Mouse (Mus musculus): ENCODE data around the gene Gpr4.
A peak's percentile ranks its signal among the peaks of the same experiment; 100 is the strongest.

Gpr4 gene

GRCm38 (mm10) chr7:19265928-19266822 lies 53.8 kb downstream of the Gpr4 start:
- peak in 1 of 2 experiments; percentile 36 for DNase-seq (ENCODE audit: low spot score in 2 of 2)

- no peak for DNase-seq (ENCODE audit: low spot score in 2 of 2)
These were observed 54.7 kb downstream of the Gpr4 start for GRCm38 (mm10) chr7:19267051-19267450.

GRCm38 (mm10) chr7:19268993-19269681 lies 56.8 kb downstream of the Gpr4 start:
- DNase-seq (ENCODE audit: low spot score in 2 of 2): no peak

GRCm38 (mm10) chr7:19269721-19270441 lies 57.5 kb downstream of the Gpr4 start:
- DNase-seq (ENCODE audit: low spot score in 2 of 2): no peak

- peak; percentile 34 to 41 for DNase-seq (ENCODE audit: low spot score in 2 of 2)
These were observed 58.3 kb downstream of the Gpr4 start for GRCm38 (mm10) chr7:19270509-19271237.

- DNase-seq (ENCODE audit: low spot score in 2 of 2): peak; percentile 74 to 80
These were observed 59.2 kb downstream of the Gpr4 start, which contains the start of gene Vasp for GRCm38 (mm10) chr7:19271238-19272172. Vasp (minus strand) TSS chr7:19271817.

GRCm38 (mm10) chr7:19272173-19272764 lies 59.9 kb downstream of the Gpr4 start:
- peak; percentile 82 to 85 for DNase-seq (ENCODE audit: low spot score in 2 of 2)
